Mouse (Mus musculus): ENCODE results near the gene Lamtor2.

Lamtor2 gene

DNA sequence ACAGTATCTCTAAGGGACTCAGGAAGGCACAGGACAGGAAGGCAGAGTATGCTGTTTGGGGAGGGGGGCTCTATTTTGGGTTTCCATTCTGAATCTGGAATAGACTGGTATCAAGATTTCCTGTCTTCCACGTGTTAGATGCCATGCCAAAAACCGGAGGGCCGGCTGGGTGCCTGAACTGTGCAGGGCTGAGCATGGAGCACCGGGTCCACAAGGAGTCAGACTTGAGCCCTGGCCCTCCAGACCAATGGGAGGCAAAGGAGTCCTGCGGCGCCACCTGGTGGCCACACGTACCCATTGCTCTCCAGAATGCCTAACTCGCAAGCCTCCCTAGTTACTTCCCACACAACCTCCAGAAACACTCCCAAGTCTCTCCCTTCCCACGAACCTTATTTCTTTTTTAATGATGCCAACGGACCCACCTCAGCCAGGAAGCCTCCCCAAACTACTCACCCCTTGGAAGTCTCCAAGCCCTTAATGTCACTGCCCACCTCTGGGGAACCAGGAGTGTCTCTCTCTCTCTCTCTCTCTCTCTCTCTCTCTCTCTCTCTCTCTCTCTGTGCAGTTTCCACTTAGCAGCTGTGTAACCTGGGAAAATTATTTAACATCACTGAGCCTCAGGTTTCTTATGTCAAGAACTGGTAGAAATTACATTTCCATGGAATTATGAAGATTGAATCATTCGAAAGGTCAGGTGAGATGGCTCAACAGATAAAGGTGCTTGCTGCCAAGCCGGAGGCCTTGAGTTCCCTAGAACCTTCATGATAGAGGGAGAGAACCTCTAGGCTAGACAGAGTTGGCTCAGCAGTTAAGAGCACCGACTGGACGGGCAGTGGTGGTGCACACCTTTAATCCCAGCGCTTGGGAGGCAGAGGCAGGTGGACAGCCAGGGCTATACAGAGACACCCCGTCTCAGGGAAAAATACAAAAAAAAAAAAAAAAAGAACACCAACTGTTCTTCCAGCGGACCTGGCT, 26.4 kb downstream of the Lamtor2 start:
- peak; percentile 57 to 68 for DNase-seq (ENCODE audit: low spot score in 2 of 2)

GRCm38 (mm10) chr3:88525021-88525420, 27.9 kb downstream of the Lamtor2 start:
- no peak for DNase-seq (ENCODE audit: low spot score in 2 of 2)

- no peak for DNase-seq (ENCODE audit: low spot score in 2 of 2)
These were observed 29.8 kb downstream of the Lamtor2 start for GRCm38 (mm10) chr3:88523027-88523426.

GRCm38 (mm10) chr3:88521803-88522331, 31.0 kb downstream of the Lamtor2 start:
- DNase-seq (ENCODE audit: low spot score in 2 of 2) = peak in 1 of 2 experiments; percentile 35

- no peak for DNase-seq (ENCODE audit: low spot score in 2 of 2)
These were observed 31.7 kb downstream of the Lamtor2 start for GRCm38 (mm10) chr3:88521156-88521555.

DNA sequence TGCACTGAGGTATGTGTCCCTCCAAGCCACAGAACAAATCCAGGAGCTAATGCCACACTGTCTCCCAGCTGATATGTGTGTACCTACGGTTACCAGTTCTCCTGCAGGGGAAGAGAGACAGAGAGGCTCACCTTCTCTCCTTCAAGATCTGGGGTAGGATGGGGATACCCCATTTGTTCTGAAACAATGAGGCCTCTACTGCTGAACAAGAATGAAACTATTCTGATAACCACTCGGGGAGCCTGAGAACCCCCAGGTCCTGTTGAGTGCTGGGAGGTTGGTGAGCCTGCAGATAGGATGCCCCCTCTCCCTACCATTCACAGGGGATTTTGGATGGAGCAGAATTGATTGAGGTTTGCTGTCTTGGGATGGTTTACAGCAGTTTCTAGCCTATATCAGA, 32.8 kb downstream of the Lamtor2 start:
- DNase-seq (ENCODE audit: low spot score in 2 of 2) = no peak

GRCm38 (mm10) chr3:88518411-88518810, 34.5 kb downstream of the Lamtor2 start:
- no peak for DNase-seq (ENCODE audit: low spot score in 2 of 2)

- no peak for DNase-seq (ENCODE audit: low spot score in 2 of 2)
These were observed 36.5 kb downstream of the Lamtor2 start for GRCm38 (mm10) chr3:88516407-88516806.

GRCm38 (mm10) chr3:88515095-88515386, 37.8 kb downstream of the Lamtor2 start:
- DNase-seq (ENCODE audit: low spot score in 2 of 2) = no peak

DNA sequence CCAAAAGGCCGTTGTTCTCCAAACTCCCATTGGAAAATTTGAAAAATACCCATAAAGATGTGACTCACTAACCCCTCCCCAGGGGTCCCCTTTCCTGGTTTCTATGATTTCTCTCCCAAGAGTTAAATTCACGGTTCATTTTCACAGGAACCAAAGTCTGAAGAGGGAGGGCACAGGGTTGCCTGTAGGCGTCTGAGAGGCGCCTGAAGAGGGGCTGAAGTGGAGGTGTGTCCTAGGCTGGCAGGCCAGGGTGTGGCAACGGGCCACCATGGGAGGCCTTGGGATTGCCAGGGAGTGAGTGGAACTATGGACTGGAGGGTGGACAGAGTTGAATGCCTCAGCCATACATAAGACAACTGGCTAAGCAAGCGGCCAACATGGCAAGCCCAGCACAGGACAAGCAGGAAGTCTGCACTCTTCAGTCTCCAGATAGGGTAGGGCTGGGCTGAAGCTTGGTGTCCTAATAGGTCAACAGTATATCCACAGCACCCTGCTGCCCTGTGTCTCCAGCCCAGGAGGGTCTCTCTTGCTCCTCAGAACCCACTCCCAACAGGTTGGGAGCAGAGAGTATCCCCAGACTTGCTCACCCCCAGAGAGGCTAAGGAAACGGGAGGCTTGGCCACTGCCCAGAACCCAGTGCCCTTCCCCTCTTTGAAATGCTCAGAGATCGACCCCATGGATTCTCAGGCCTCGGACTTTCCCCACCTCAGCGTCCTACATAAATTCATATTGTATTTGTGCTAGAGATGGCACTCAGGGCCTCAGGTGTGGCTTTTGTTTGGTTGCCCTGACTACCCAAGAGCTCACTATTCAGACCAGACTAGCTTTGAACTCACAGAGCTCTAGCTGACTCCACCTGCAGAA, 38.4 kb downstream of the Lamtor2 start:
- DNase-seq (ENCODE audit: low spot score in 2 of 2) = no peak

GRCm38 (mm10) chr3:88513546-88514115, 39.2 kb downstream of the Lamtor2 start:
- DNase-seq (ENCODE audit: low spot score in 2 of 2) = no peak

GRCm38 (mm10) chr3:88512896-88513545, 39.9 kb downstream of the Lamtor2 start:
- DNase-seq (ENCODE audit: low spot score in 2 of 2) = no peak

DNA sequence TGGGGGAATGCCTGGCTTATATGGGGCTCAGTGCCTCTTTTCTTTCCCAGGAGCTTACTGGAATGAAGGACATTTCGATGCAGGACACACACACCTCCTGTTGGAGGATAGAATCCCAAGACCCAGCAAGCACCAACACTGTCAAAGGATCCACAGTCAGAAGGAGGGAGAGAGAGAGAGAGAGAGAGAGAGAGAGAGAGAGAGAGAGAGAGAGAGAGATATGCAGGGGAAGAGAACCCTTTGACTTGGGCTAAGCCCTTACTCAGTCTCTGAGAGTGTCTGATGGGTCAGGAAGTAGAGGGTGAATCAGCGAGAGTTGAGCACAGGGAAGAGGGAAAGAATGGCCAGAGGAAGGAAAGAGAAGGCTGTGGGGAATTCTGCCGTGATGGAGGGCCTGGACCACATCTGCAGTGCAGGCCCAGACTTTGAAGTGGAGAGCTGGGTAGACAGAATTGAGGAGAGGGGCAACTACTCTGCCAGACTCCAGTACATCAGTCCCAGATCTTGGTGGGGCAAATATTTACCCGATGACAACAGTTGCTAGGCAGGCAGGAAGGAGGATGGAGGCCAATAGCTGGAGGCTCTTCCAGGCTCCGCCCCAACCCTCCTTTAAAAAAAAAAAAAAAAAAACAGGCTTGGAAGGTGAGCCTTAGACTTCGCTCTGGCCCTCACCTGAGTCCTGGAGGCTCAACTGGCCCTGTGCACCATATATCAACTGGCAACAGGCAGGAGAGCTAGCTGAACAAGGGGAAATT, 40.6 kb downstream of the Lamtor2 start:
- DNase-seq (ENCODE audit: low spot score in 2 of 2) = no peak

GRCm38 (mm10) chr3:88511559-88511958, 41.3 kb downstream of the Lamtor2 start:
- no peak for DNase-seq (ENCODE audit: low spot score in 2 of 2)

- DNase-seq (ENCODE audit: low spot score in 2 of 2) = no peak
These were observed 42.2 kb downstream of the Lamtor2 start for GRCm38 (mm10) chr3:88510421-88511289.

GRCm38 (mm10) chr3:88509692-88510420, 43.0 kb downstream of the Lamtor2 start, which contains the start of gene Lmna:
Gene Lmna, minus strand, starts transcription at chr3:88509956.
- peak; percentile 94 to 95 for DNase-seq (ENCODE audit: low spot score in 2 of 2)

GRCm38 (mm10) chr3:88509250-88509649, 43.6 kb downstream of the Lamtor2 start:
- DNase-seq (ENCODE audit: low spot score in 2 of 2) = no peak

DNA sequence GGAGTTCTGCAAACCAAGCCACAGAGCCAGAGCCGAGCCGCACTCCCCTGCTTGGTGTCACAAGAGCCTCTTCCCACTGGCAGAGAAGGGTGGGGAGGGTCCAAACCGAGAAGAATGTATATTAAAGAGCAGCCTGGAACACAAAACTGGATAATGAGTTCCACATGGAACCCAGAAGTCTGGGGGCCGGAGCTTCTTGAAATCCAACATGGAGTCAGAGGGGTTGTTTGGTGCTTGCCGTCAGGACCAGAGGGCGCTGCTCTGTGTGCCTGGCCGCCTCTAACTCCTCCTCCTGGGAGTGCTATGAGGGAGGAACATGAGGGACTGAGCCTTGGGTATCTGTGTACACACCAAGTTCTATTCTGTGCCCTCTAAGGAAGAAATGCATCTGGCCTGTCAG, 47.1 kb downstream of the Lamtor2 start:
- no peak for DNase-seq (ENCODE audit: low spot score in 2 of 2)

GRCm38 (mm10) chr3:88505081-88505480, 47.8 kb downstream of the Lamtor2 start:
- DNase-seq (ENCODE audit: low spot score in 2 of 2) = no peak
